Mouse (Mus musculus) cerebellum, adult 9-10 months (tissue): ENCODE measurements at regions not wholly inside any gene's neighbourhood (a gene's known extent, or its start where the extent isn't known, plus 50 kb on each side); places are given as distances from the start of the nearest gene placed in this dataset.

Experiments used
- DNase-seq: peaks from one replicate; pipeline ENCODE4 v3.0.0; 2022

- DNase-seq, result no peak
These were observed 1299.3 kb downstream of the Zfp704 start for GRCm38 (mm10) chr3:8310379-8311128.

GRCm38 (mm10) chr3:8307296-8307695 is 1302.6 kb downstream of the Zfp704 start:
- DNase-seq, result no peak

GRCm38 (mm10) chr3:8304784-8305183 is 1305.1 kb downstream of the Zfp704 start:
- DNase-seq, result no peak

GRCm38 (mm10) chr3:8293036-8293435 is 1316.8 kb downstream of the Zfp704 start:
- DNase-seq, result no peak

- no peak for DNase-seq
These were observed 1320.3 kb downstream of the Zfp704 start for GRCm38 (mm10) chr3:8289558-8289957.

GRCm38 (mm10) chr3:8288437-8288836 is 1321.4 kb downstream of the Zfp704 start:
- DNase-seq, result peak; percentile 14

GRCm38 (mm10) chr3:8284655-8285428 is 1325.0 kb downstream of the Zfp704 start:
- DNase-seq, result no peak

GRCm38 (mm10) chr3:8282411-8282810 is 1327.5 kb downstream of the Zfp704 start:
- DNase-seq, result no peak

- no peak for DNase-seq
These were observed 1333.2 kb downstream of the Zfp704 start for GRCm38 (mm10) chr3:8276661-8277060.

GRCm38 (mm10) chr3:8270935-8271298 is 1339.0 kb downstream of the Zfp704 start:
- DNase-seq, result no peak

GRCm38 (mm10) chr3:8270009-8270934 is 1339.6 kb downstream of the Zfp704 start:
- no peak for DNase-seq

GRCm38 (mm10) chr3:8265783-8266182 is 1344.1 kb downstream of the Zfp704 start:
- no peak for DNase-seq

GRCm38 (mm10) chr3:8264366-8265033 is 1345.4 kb downstream of the Zfp704 start:
- DNase-seq, result no peak

GRCm38 (mm10) chr3:8257293-8257692 is 1352.6 kb downstream of the Zfp704 start:
- DNase-seq, result no peak

- no peak for DNase-seq
These were observed 1357.6 kb downstream of the Zfp704 start for GRCm38 (mm10) chr3:8252311-8252710.

GRCm38 (mm10) chr3:8248911-8249310 is 1361.0 kb downstream of the Zfp704 start:
- no peak for DNase-seq

GRCm38 (mm10) chr3:8245822-8246221 is 1364.1 kb downstream of the Zfp704 start:
- peak; percentile 36 for DNase-seq

- peak; percentile 32 for DNase-seq
These were observed 1364.6 kb downstream of the Zfp704 start for GRCm38 (mm10) chr3:8245195-8245789.

GRCm38 (mm10) chr3:8244526-8245194 is 1365.2 kb downstream of the Zfp704 start:
- DNase-seq, result peak; percentile 4

- DNase-seq, result no peak
These were observed 1403.1 kb downstream of the Zfp704 start for GRCm38 (mm10) chr3:8206623-8207404.

- no peak for DNase-seq
These were observed 1446.9 kb downstream of the Zfp704 start for GRCm38 (mm10) chr3:8163030-8163429.
